In genomic region chr4:124783937-124784336, GRCm38 (mm10) we compare ENCODE assay signal across 28 mouse cellular contexts.
"Had no signal": no experiment of that assay in that cellular context is flagged by ENCODE, and none has a peak within 500 bp of the region (broad histone marks: within the 10 kb centered on the region; RNA-seq: fewer than 3 reads in every experiment).

No protein-coding gene starts in this region.

- H3K4me1 ChIP-seq: embryonic facial prominence, embryonic 10.5 days; embryonic facial prominence, embryonic 12.5 days; embryonic facial prominence, embryonic 13.5 days; embryonic facial prominence, embryonic 15.5 days; forebrain, embryonic 10.5 days; forebrain, embryonic 12.5 days; forebrain, embryonic 13.5 days; forebrain, embryonic 15.5 days had no signal

- H3K27ac ChIP-seq: embryonic facial prominence, embryonic 10.5 days; embryonic facial prominence, embryonic 12.5 days; embryonic facial prominence, embryonic 13.5 days; embryonic facial prominence, embryonic 15.5 days; forebrain, embryonic 10.5 days; forebrain, embryonic 12.5 days; forebrain, embryonic 13.5 days; forebrain, embryonic 15.5 days; gastrocnemius, adult 2 months had no signal

- H3K4me3 ChIP-seq: embryonic facial prominence, embryonic 10.5 days; embryonic facial prominence, embryonic 12.5 days; embryonic facial prominence, embryonic 13.5 days; embryonic facial prominence, embryonic 15.5 days; erythroblast, embryonic 14.5 days; forebrain, embryonic 10.5 days; forebrain, embryonic 12.5 days; forebrain, embryonic 13.5 days; forebrain, embryonic 15.5 days; gastrocnemius, adult 2 months had no signal

- H3K4me2 ChIP-seq: embryonic facial prominence, embryonic 12.5 days; embryonic facial prominence, embryonic 13.5 days; embryonic facial prominence, embryonic 15.5 days; forebrain, embryonic 12.5 days; forebrain, embryonic 13.5 days; forebrain, embryonic 15.5 days had no signal

- H3K9ac ChIP-seq: embryonic facial prominence, embryonic 12.5 days; embryonic facial prominence, embryonic 13.5 days; embryonic facial prominence, embryonic 15.5 days; forebrain, embryonic 12.5 days; forebrain, embryonic 13.5 days; forebrain, embryonic 15.5 days; forebrain, postnatal 0 days had no signal

- DNase-seq: cerebellum, adult 18-20 months; cerebellum, adult 2 months; cerebellum, adult 8-10 months; cerebellum, adult 9-10 months; cerebellum, adult 9-11 months; cerebellum, postnatal 10 days; cerebellum, postnatal 14 days; cerebellum, postnatal 25 days; cerebellum, postnatal 36 days; embryo, embryonic 11 days; forebrain, postnatal 0 days; gastrocnemius, adult 2 months; gastrocnemius, postnatal 10 days; gastrocnemius, postnatal 14 days; gastrocnemius, postnatal 25 days; gastrocnemius, postnatal 36 days; heart, adult 11 months had no signal

- H3K9me3 ChIP-seq: embryonic facial prominence, embryonic 10.5 days; embryonic facial prominence, embryonic 12.5 days; embryonic facial prominence, embryonic 13.5 days; embryonic facial prominence, embryonic 15.5 days; forebrain, embryonic 10.5 days; forebrain, embryonic 12.5 days; forebrain, embryonic 13.5 days; forebrain, embryonic 15.5 days had no signal

- H3K27me3 ChIP-seq: embryonic facial prominence, embryonic 12.5 days; embryonic facial prominence, embryonic 13.5 days; embryonic facial prominence, embryonic 15.5 days; forebrain, embryonic 12.5 days; forebrain, embryonic 13.5 days; forebrain, embryonic 15.5 days had no signal

- ATAC-seq: forebrain, embryonic 13.5 days; forebrain, embryonic 14.5 days; forebrain, embryonic 15.5 days; forebrain, embryonic 16.5 days; forebrain, postnatal 0 days had no signal
